Mouse (Mus musculus): ENCODE results near the gene Pparg.

DNA sequence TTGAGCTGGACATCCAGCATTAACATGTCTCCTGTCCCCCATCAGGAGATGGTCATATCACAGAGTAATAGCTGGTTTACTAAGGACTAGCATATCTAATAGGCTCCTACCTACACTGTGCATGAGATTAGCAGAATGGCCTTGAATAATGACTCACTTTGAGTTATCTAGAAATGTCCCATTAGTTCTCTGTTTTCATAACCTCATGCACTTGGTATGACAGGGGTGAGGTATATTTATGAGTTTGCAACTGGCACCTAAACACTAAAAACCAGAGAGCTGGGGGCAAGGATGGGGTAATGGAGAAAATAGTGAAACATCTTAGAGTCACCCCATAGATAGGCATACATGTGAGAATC is 119.2 kb downstream of the Pparg start:
- TF ChIP-seq CTCF (IDR thresholded peaks at IDR 0.05; ENCODE audit: insufficient read depth, low read depth, low read length), result no peak
- no peak for TF ChIP-seq POLR2A (IDR thresholded peaks at IDR 0.05; ENCODE audit: insufficient read depth, low read depth, low read length)
